Mouse (Mus musculus) heart, adult 11 months (tissue): Measurements from ENCODE around the gene Sdk2.

ENCODE experiments used
- DNase-seq: peaks from one replicate; pipeline ENCODE4 v3.0.0; 2022

Sdk2 gene

DNA sequence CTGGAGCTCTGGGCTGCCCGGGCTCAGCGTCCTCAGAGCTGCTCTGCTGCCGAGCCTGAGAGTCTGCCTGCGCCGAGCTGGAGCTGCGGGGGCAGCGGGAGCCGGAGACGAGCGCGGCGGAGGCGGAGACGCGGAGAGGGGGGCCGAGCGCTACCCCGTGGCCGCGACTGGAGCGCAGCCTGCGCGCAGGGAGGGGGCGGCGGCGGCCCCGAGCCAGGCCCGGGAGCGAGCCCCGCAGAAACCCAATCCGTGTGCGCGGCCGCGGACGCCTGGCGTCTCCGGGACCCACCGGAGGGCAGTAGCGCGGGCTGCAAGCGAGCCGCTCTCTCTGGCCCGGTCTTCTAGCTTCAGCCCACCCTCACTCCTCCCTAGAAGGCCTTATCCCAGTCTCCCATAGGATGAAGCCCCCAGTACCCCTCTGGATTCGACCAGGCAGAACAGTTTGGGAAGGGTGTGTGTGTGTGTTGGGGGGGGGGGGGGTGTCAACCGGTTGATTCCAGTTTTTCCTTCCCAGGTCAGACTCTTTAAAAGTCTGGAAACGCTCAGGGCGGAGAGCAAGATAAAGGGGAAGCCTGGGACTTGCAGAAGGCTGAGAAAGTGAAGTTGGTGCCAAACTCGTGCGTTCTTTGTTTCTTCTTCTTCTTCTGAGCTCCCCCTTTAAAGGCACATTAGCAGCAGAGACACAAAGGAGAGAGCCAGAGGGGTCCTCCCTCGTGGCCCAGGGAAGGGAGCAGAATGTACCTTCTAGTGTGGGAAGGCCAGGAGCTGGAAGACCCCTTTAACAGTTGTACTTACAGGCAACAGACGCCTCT lies at the start of gene Sdk2:
Gene Sdk2, minus strand, starts transcription at position 96 of the 812 bp plus-strand sequence.
- DNase-seq: peak; percentile 95

DNA sequence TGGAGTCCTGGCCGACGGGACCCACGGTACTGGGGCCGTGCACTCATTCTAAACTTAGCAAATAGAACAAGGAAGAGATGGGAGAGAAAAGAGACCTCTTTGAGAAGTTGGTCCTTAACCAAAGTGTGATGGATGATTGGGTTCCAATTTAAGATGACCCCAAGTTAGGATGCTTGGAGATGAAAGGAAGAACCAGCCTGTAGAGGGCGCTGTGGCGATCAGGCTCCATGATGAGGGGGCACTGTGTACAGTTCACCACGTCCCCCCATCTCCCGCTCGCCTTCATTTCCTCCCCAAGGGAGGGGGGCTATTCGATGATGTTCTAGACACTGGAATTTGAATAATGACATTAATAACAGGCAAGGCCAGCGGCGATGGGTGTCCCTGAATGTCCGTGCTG lies 48.2 kb upstream of the Sdk2 start:
- DNase-seq: no peak

DNA sequence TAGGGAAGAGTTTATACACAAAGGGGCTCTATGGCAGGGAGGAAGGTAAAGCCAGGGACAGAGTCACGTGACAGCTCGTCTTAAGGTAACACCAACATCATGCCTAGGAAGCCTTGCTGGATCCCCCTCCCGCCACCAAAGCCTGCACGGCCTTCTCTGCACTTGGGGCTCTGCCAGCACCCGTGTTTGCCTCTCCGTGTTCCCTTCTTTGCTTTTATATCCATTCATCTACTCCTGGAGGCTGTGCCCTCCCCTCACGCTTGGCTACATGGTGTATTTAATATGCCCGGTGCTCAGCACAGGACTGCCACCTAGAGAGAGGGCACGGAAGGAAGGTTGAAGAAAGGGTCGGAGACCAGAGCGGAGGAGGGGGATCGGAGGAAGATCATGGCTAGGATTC lies 47.8 kb upstream of the Sdk2 start:
- DNase-seq: no peak

DNA sequence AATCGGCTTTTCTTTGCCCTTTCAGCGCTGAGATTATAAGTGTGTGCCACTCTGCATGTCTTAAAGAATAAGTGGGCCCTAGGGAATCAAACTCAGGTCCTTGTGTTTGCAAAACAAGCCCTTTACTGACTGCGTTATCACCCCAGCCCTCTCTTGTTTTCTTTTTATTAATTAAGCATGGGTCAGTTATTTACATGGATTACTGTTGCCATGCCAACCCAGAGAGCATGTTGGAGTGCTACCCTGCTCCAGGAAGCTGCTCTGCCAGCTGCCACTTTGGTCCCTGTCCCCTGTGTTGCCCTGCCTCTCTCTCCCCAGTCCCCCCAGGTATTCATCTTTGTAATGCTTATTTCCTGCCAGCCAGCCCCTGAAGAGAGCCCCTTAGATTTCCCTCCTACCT lies 44.0 kb upstream of the Sdk2 start:
- no peak for DNase-seq

DNA sequence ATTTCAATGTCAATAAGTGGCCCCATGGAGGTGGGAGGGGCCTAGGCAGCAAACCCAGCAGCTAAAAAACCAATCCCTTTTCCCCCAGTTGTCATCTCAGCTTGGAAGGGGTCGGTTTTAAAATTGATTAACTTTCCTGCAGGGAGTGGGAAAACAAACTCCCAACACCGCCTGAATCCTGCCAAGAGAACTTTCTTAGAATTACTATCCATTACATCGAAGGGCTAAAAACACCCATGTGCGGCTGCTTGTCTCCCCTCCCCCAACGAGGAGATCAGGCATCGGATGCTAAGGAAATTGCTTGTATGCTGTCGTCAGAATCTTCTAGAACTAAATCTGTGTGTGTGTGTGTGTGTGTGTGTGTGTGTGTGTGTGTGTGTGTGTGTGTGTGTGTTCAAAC lies 26.8 kb upstream of the Sdk2 start:
- no peak for DNase-seq

DNA sequence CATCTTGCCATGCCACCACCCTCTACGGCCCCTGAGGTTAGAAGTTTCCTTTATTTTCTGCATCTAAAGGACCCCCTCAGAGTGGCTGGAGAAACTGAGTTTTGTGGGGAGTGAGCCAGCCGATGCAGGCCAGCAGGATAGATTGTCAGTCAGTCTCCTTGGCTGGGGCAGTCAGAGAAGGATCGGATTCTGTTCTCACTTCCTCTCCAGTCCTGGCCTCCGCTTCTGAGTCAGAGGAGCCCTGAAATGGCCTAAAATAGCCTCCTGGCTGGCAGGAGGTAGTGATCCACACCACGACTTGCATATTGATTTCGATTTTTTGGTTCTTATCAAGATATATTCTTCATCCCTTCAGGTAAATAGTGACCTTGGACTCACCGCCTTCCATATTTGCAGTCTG lies 26.3 kb upstream of the Sdk2 start:
- no peak for DNase-seq

DNA sequence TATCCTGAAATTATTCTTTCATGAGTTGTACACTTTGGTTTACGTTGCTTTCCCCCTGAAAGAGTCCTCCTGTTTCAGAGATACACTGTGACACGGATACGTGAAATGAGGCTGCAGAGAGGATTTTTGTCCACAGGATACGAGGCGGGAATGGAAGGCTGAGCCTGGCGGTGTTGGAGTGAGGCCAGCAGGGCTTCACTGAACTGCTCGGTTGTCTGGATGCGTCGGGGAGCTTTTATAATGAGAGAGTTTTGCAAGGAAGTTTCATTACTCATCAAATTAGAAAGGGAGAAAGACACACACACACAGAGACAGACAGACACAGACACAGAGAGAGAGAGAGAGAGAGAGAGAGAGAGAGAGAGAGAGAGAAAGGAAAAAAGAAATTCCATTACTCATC lies 13.8 kb upstream of the Sdk2 start:
- DNase-seq: no peak

DNA sequence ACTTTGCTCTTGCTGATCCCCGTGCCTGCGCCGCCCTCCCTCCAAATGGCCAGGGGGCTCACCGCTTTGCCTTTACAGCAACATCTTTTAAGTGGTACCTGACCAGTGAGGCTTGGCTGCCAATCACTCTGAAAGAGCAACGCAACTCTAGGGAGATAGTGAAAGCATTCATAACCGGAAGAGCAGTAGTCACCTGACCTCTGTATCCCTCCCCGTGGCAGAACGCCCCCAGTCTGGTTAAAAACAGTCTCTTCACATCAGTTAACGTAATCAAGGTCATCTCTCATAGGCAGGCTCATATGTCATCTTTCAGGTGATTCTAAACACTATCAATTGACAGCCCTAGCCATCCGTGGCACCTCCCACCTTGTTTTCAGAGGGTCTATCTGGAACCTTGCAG lies 5.8 kb upstream of the Sdk2 start:
- DNase-seq: no peak

DNA sequence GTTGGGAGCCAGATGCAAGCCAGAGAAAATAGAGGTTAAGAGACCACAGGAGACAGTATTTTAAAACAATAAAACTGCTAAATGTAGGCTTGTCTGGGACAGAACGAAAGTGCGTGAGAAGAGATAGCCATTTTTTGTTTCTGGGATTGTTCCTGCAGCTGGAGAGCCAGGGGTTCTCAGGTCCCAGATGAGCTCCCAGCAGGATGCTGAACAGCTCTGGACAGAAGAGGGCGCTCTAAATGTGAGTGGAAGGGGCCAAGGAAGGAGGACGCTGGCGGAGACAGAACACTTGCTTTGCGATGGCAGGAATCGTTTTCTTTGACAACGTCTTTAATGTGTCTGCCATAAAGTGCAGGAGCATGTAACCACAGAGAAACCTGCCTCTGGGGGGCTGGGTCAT lies 5.2 kb upstream of the Sdk2 start:
- no peak for DNase-seq

DNA sequence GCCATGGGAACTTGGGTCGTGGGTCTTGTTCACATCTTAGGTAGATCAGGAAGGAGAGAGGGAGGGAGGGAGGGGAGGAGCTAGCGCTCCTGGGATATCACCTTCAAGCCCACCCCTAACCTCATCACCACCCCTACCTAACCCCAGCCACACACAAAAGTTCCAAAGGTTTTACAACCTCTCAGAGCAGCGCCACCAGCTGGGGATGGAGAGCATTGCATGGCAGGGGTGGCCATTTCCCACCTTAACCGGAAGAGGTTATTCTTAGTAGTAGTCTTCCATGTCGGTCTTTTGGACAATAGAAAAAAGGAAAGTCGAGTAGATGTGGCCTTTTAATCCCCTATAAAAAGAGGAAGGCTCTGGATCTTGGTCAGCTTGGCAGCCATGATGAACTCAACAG lies 4.0 kb upstream of the Sdk2 start:
- no peak for DNase-seq

DNA sequence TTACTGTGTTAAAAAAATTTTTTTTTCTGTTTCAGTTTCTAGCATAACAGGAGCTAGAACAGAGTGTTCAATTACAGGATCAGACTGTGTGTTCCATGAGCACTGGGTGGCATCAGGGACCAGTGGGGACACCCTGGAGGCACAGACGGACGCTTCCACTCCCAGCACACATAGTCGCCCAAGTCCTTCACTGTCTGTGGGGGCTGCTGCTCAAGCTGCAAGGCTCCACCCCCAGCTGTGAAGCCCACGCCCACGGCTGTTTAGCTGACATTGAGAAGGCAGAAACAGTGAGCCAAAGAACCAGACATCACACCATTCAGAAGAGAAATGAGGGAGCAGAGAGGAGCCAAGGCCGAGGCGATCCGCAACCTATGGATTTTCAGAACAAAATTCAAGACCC lies 3.3 kb upstream of the Sdk2 start:
- DNase-seq: no peak

DNA sequence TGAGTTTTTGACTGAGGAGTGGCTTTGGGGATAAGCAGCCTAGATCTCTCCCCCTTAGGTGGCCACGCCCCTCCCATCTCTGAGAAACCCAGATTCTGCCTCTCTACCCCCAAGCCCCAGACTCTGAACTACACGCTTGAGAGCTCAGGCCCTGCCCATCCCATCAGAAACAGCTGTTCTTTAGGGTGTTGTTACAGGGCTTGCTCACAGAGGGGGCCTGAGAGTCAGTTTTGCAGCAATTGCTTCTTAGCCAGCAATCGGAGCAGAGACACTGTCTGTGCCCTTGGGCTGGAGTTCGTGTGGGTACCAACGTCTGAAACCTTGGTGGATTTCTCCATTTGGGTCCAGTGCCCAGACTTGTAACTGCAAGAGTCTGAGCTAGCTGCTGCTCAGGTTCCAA lies 1.5 kb upstream of the Sdk2 start:
- no peak for DNase-seq

DNA sequence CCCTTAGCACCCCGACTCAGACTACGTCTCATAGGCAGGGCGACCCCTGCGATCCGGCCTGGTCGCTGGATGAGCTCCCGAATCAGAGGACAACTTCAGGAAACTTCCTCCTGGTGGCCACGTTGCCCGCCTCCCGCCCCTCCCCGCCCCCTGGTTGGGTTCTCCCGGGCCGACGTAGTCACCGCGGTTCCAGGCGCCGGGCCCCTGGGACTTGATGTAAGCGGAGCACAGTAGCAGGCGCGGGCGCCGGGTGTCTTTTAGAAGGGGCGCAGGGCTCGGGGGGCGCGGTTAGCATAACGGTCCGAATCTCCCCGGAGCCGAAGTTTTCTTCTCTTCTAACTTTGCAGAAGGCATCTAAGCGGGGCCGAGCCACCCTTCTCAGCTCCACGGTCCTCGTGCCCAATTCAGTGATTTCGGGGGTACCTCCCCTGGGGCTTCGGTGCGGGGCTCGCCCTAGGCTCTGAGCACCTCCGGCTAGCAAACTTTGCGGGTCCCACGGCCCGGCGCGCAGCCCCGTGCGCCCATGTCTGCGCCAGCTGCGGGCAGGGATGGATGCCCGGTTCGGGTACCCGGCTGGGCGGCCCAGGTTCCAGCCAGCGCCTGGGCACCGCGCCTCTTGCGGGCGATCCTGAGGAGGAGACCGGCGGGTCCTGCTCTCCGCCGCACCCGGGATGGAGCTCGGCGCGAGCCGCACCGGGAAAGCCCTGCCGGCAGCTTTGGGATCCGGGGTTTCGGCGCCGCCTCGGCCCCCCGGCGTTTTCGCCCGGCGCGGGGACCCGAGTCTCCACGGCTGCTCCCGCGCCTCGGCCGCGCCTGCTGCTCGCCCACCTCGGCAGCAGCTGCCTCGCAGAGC lies 522 bp downstream of the Sdk2 start:
- DNase-seq: no peak

DNA sequence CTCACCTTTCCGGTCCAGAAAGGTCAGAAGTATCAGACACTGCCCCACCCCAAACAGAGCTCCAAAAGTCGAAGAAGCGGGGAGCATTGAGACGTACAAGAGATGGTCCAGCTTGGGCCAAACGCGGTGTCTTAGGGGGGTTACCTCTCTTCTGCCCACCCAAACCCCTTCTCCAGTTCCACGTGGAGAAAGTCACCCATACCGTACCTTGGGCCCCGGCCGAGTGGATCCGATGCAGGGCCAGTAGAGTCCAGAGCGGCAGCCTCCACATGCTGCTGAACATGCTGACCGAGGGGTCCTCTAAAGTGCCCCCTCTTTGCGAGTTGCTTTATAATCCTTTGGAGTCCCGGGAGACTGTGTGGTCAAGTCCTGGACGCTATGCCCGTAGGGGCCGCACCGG lies 1.2 kb downstream of the Sdk2 start:
- DNase-seq: no peak

DNA sequence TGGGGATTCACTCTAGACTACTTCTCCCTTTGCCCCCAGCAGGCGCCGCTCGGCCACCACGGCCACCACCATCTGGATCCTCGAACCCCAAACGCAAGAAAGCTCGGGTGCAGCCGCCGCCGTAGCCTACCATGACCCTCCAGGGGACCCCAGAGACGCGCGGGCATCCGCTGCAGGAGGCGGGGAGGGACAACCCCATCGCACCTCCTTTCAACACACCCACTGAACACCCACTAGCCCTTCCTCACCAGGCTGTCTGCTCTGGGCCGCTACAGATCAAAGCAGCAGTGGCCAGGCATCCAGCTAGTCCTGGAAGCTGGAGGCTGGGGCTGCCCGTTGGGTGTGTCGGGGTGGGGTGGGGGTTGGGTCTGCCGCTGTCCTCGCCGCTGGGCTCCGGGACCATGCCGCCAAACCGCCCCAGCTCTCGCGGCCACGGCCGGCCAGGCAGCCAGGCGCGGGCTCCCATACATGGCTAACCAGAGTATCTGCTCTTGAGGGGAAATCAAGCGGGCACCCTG lies 1.9 kb downstream of the Sdk2 start:
- no peak for DNase-seq

DNA sequence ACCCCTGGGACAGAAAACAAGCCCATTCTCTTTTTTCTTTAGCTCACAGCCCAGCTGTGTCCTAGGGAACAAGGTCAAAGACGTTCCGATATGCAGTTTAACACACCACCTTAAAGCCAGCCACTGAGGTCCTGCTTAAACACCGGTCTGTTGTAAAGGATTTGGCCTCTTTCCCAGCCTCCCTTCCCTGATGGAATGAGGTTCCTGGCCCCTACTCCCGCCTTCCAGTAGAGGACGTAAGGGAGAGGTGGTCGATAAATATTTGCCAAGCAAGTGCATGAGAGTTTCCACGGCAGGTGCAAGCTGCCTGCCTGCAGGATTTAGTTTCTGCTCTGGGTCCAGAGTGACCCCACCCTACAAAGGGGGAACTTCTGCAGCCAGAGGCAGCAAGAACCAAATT lies 4.9 kb downstream of the Sdk2 start:
- DNase-seq: no peak

DNA sequence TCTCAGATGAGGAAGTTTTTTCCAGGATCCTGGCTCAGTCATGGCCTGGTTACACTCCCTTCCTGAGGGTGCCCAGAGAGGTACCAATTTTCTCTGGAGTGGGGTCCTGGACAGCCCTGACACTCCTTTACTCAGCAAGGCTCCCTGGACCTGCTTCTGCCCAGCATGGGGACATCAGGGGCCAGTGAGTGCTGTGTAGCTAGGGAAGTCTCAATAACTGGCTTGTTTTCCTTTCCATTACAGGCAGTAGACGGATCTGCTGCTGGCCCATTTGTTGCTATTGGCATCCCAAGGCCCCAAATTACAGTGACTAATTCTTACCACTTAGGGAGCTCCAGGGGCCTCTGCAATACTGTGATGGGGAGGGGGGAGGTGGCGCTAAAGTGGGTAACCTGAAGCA lies 5.6 kb downstream of the Sdk2 start:
- peak; percentile 91 for DNase-seq

DNA sequence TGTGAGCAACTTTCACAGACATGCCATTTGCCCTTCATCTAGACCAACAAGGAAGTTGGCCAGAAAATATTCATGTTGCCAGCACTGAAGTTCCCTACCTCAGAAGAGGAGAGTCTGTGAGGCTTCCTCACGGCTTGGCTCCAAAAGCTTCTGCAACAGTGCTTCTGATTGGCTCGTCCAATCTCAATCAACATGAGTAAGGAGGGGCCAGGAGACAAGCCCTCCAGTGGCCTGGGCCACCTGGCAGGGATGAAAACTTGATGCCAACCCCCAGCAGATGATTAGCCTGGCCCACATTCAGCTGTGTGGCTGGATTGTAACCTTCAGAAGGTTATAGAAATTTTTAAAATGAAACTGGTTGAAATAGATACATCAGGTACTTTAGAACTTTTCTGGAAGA lies 10.5 kb downstream of the Sdk2 start:
- DNase-seq: no peak

DNA sequence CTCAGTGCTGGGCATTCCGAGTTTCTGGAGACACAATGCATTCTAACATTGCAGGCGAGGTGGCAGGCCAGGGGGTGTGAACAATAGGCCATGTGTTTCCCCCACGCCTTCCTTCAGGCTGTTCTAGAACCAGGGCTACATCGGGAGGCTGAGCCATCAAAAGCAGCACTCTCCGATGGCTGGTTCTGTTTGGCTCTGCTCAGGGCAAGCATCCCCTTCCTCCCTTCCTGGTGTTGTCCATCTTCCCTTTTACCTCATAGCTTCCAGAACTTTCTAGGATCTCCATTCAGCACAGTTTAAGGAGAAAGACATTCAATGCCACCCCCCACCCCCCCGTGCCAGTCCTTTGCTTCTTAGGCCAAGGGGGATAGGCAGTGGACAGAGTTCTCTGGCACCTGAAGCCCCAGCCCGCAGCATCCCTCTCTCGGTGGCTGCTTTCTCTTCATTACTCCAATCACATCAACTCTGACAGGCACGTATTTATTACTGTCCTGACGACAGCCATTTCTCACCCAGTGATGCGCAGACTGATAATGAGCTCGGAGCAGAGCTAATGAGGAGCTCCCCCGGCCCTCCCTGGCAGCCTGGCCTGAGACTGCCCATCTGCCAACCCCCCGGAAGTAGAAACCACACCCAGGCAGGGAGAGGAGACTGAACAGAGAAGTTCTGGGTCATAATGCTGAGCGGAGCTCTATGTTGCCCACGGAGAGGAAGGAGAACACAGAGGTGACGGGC lies 12.1 kb downstream of the Sdk2 start:
- no peak for DNase-seq

DNA sequence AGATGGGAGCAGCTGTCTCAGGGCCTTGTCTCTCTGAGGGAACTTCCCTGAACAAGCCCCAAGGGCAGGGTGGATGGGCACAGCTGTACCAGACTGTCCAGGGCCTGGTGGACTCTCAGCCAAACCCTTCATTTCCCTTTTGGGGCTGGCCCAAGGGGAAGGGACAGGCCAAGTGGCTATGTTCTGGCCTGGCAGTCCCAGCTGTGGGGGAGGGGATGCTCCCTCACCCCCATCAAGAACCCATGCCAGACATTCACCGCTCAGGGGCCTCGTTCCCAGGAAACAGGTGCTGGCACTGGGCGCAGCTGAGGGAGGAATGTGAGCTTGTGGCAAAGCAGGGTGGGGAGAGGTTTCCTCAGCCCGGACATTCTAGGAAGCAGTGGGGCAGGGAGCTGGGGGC lies 15.5 kb downstream of the Sdk2 start:
- DNase-seq: no peak

DNA sequence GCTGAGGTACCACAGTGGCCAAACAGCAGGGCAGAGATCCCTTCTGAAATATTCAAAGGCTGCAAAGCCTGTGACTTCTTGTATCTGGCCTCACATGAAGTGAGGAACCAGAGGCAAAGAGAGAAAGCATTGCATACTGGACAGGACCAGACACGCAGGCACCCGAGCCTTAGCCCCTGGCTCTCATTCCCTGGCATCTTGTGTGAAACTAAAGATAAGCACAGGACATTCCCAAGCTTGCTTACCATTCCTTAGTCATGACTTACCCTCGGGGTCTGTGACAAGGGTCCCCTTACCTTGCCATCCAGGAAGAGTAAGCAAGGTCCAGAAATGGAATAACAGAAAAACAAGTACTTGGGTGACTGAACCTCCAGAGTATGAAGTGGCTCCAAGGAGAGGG lies 16.3 kb downstream of the Sdk2 start:
- DNase-seq: no peak

DNA sequence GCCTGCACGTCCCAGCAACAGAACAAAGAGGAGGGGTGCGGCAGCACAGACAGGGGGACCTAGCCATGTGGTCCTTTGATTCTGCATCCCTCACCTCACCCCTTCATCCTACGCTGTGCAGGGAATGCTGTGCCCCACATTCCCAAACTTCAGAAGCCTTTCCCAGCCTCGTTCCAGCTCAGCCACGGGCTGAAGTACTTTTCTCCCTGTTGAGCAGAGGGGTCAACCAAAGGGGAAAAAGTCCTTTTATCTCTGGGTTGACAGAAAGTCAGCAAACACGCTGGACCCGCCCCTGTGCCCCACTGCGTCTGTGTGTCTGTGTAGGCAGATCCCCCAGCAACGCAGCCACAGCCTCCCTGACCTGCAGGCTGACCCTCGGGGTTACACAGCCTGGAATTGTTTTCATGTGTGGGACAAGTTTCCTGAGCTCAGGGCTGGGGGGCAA lies 18.9 kb downstream of the Sdk2 start:
- DNase-seq: no peak

DNA sequence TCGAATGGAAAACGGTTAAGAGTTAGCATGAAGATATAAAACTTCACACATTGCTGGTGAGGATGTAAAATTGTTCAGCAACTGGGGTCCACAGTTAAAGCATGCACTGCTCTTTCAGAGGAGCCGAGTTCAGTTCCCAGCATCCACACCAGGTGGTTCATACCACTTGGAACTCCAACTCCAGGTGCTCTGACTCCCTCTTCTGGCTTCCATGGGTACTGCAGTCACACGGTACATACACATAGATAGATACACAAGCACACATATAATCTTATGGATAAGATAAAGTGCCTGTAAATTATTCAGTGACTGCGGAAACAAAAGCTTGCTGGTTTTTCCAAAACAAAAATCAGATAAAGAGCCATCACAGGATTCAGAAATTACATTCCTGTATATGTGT lies 19.9 kb downstream of the Sdk2 start:
- DNase-seq: no peak
